ENCODE assay signal across 13 mouse cellular contexts in the genomic region with DNA sequence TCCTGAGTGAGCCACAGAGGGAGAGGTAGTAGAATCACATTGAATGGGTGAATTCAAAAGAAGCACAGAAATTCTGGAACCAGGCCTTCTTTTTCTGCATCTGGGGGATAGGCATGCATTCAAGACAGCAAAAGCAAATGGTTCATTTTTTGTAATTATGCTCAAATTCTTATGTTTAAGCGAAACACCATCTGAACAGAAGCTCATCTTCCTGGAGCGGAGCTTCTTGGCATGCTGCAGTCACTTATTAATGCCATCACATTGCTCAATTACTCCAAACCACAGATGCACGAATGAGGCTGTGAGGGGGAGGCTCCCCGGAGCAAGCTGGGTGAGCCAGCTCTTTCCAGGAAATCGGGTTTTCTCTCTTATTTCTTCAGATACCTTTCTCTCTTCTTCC.
A peak's percentile ranks its signal among the peaks of the same experiment; 100 is the strongest.
DNase-seq lines count a peak whose midpoint lies in the region; ATAC-seq lines count a peak whose summit lies in the region.
"Had no signal": no experiment of that assay in that cellular context is flagged by ENCODE, and none has a peak within 500 bp of the region (broad histone marks: within the 10 kb centered on the region; RNA-seq: fewer than 3 reads in every experiment).

No protein-coding gene starts in this region.

- H3K4me3 ChIP-seq in heart, embryonic 12.5 days: no peak overlapping the region
- H3K4me3 ChIP-seq in midbrain, embryonic 14.5 days (replicated peaks; ENCODE audit: low read depth, low read length): no peak overlapping the region
- H3K4me3 ChIP-seq: liver, embryonic 12.5 days had no signal

- H3K36me3 ChIP-seq in heart, embryonic 12.5 days: no peaks in the 10 kb centered on the region
- H3K36me3 ChIP-seq in midbrain, embryonic 14.5 days (ENCODE audit: control insufficient read depth, insufficient read depth, low read length): no peaks in the 10 kb centered on the region
- H3K36me3 ChIP-seq: liver, embryonic 12.5 days had no signal

- H3K27ac ChIP-seq in heart, embryonic 12.5 days (ENCODE audit: poor library complexity, severe bottlenecking): no peak overlapping the region
- H3K27ac ChIP-seq in midbrain, embryonic 14.5 days (replicated peaks; ENCODE audit: low read depth, low read length): no peak overlapping the region
- H3K27ac ChIP-seq: liver, embryonic 12.5 days had no signal

- no peaks in the 10 kb centered on the region for H3K27me3 ChIP-seq in heart, embryonic 12.5 days (replicated peaks)
- no peaks in the 10 kb centered on the region for H3K27me3 ChIP-seq in midbrain, embryonic 14.5 days (ENCODE audit: control insufficient read depth, insufficient read depth, low read length)
- H3K27me3 ChIP-seq: liver, embryonic 12.5 days had no signal

- 64% methylated on average over 5 of the region's 5 CpGs for WGBS in heart, embryonic 12.5 days
- 80% methylated on average over 5 of the region's 5 CpGs for WGBS in midbrain, embryonic 14.5 days

- H3K4me1 ChIP-seq in heart, embryonic 12.5 days (replicated peaks): no peaks in the 10 kb centered on the region
- no peaks in the 10 kb centered on the region for H3K4me1 ChIP-seq in midbrain, embryonic 14.5 days (ENCODE audit: control insufficient read depth, insufficient read depth, low read length)
- H3K4me1 ChIP-seq: liver, embryonic 12.5 days had no signal

- no peak for ATAC-seq in cerebellum, adult (ENCODE audit: insufficient number of reproducible peaks, low FRiP score, low TSS enrichment)
- ATAC-seq in heart, embryonic 12.5 days (ENCODE audit: insufficient number of reproducible peaks, low FRiP score): no peak
- ATAC-seq in midbrain, embryonic 14.5 days (ENCODE audit: low FRiP score, low TSS enrichment): no peak
- ATAC-seq: inflammation-experienced regulatory T-cells, adult 6 months; liver, embryonic 12.5 days had no signal

- H3K9ac ChIP-seq in heart, embryonic 12.5 days: no peak overlapping the region
- H3K9ac ChIP-seq in midbrain, embryonic 14.5 days (replicated peaks; ENCODE audit: low read length): no peak overlapping the region
- H3K9ac ChIP-seq: liver, embryonic 12.5 days had no signal

- DNase-seq in cerebellum, adult 18-20 months: peak; percentile 8 to 26
- peak; percentile 34 to 40 for DNase-seq in frontal cortex, postnatal 10 days (ENCODE audit: low spot score in 2 of 2)
- DNase-seq in layer of hippocampus, postnatal 25 days (ENCODE audit: extremely low spot score in 1 of 2, low spot score in 1 of 2): peak; percentile 10 to 21
- peak; percentile 73 to 89 for DNase-seq in right cerebral cortex, postnatal 10 days (ENCODE audit: low spot score in 2 of 2)
- no peak for DNase-seq in midbrain, embryonic 14.5 days
- no peak for DNase-seq in heart, adult 9 months (ENCODE audit: low spot score in 2 of 2)
- DNase-seq: gastrocnemius, postnatal 36 days; kidney, postnatal 4 days; thymus, adult 2 months had no signal

- no peaks in the 10 kb centered on the region for H3K9me3 ChIP-seq in heart, embryonic 12.5 days (replicated peaks)
- H3K9me3 ChIP-seq in midbrain, embryonic 14.5 days (ENCODE audit: control insufficient read depth, low read length): no peaks in the 10 kb centered on the region
- H3K9me3 ChIP-seq: liver, embryonic 12.5 days had no signal

- H3K4me2 ChIP-seq in heart, embryonic 12.5 days: no peak overlapping the region
- H3K4me2 ChIP-seq in midbrain, embryonic 14.5 days (ENCODE audit: low read length): no peak overlapping the region
- H3K4me2 ChIP-seq: liver, embryonic 12.5 days had no signal

Comparison
In these comparisons a context has a peak if more than half of its experiments do, and no peak if none do; other contexts are left out.
1. DNase-seq: peak in cerebellum, adult 18-20 months (2 of 2), frontal cortex, postnatal 10 days (2 of 2), layer of hippocampus, postnatal 25 days (2 of 2) and right cerebral cortex, postnatal 10 days (2 of 2); none in midbrain, embryonic 14.5 days (single experiment) and heart, adult 9 months (0 of 2).